Comparison of ENCODE assay signal across 25 mouse cellular contexts in the genomic region with DNA sequence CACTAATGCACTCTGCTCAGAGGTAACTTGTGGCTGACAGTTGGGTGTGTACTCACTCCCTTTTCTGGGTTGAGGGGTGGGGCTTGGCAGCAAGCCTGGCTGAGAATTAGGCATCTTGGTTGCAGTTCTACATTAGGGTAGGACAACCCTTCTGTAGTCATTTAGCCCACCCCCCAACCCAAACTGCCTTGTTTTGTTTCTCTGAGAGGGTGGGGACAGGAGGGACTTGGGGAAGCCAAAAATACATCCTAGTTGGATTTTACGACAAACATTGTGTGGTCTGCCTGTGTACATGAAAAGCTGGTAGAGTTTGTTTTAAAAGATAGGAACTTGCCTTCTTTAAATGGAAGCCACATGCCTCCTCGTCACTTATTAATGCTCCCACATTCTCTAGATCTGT.
"Had no signal": no experiment of that assay in that cellular context is flagged by ENCODE, and none has a peak within 500 bp of the region (broad histone marks: within the 10 kb centered on the region; RNA-seq: fewer than 3 reads in every experiment).

No protein-coding gene starts in this region.

- H3K9ac ChIP-seq: heart, embryonic 13.5 days; heart, embryonic 15.5 days; hindbrain, embryonic 13.5 days; hindbrain, embryonic 15.5 days; kidney, embryonic 15.5 days; limb, embryonic 13.5 days; limb, embryonic 15.5 days; liver, embryonic 12.5 days; liver, embryonic 14.5 days had no signal

- H3K27ac ChIP-seq: heart, embryonic 13.5 days; heart, embryonic 15.5 days; hindbrain, embryonic 13.5 days; hindbrain, embryonic 15.5 days; kidney, embryonic 15.5 days; kidney, postnatal 0 days; limb, embryonic 13.5 days; limb, embryonic 15.5 days; liver, embryonic 12.5 days; liver, embryonic 14.5 days had no signal

- H3K27me3 ChIP-seq: hindbrain, embryonic 13.5 days; hindbrain, embryonic 15.5 days; kidney, embryonic 15.5 days; limb, embryonic 13.5 days; limb, embryonic 15.5 days; liver, embryonic 12.5 days had no signal

- H3K9me3 ChIP-seq: heart, embryonic 13.5 days; heart, embryonic 15.5 days; hindbrain, embryonic 13.5 days; hindbrain, embryonic 15.5 days; kidney, embryonic 15.5 days; limb, embryonic 13.5 days; limb, embryonic 15.5 days; liver, embryonic 12.5 days had no signal

- DNase-seq: gastrocnemius, postnatal 14 days; gastrocnemius, postnatal 36 days; heart, adult 18-20 months; heart, postnatal 14 days; heart, postnatal 36 days; kidney, adult 11 months; kidney, adult 2 months; kidney, adult 9 months; kidney, postnatal 14 days; kidney, postnatal 36 days; layer of hippocampus, adult 9-11 months; layer of hippocampus, postnatal 36 days; left cerebral cortex, postnatal 4 days had no signal

- H3K4me1 ChIP-seq: heart, embryonic 13.5 days; heart, embryonic 15.5 days; hindbrain, embryonic 13.5 days; hindbrain, embryonic 15.5 days; kidney, embryonic 15.5 days; limb, embryonic 15.5 days; liver, embryonic 12.5 days had no signal

- H3K4me3 ChIP-seq: heart, embryonic 13.5 days; heart, embryonic 15.5 days; hindbrain, embryonic 13.5 days; hindbrain, embryonic 15.5 days; kidney, embryonic 15.5 days; limb, embryonic 13.5 days; limb, embryonic 15.5 days; liver, embryonic 12.5 days had no signal

- ATAC-seq: intestine, embryonic 16.5 days; liver, embryonic 12.5 days had no signal

- H3K4me2 ChIP-seq: heart, embryonic 11.5 days; heart, embryonic 13.5 days; heart, embryonic 15.5 days; hindbrain, embryonic 13.5 days; hindbrain, embryonic 15.5 days; kidney, embryonic 15.5 days; limb, embryonic 13.5 days; limb, embryonic 15.5 days; liver, embryonic 12.5 days had no signal

- H3K36me3 ChIP-seq: heart, embryonic 13.5 days; heart, embryonic 15.5 days; hindbrain, embryonic 13.5 days; hindbrain, embryonic 15.5 days; kidney, embryonic 15.5 days; limb, embryonic 13.5 days; limb, embryonic 15.5 days; liver, embryonic 12.5 days had no signal
